Mouse (Mus musculus): ENCODE data around the gene Aff1.
A peak's percentile ranks its signal among the peaks of the same experiment; 100 is the strongest.

Gene Aff1

DNA sequence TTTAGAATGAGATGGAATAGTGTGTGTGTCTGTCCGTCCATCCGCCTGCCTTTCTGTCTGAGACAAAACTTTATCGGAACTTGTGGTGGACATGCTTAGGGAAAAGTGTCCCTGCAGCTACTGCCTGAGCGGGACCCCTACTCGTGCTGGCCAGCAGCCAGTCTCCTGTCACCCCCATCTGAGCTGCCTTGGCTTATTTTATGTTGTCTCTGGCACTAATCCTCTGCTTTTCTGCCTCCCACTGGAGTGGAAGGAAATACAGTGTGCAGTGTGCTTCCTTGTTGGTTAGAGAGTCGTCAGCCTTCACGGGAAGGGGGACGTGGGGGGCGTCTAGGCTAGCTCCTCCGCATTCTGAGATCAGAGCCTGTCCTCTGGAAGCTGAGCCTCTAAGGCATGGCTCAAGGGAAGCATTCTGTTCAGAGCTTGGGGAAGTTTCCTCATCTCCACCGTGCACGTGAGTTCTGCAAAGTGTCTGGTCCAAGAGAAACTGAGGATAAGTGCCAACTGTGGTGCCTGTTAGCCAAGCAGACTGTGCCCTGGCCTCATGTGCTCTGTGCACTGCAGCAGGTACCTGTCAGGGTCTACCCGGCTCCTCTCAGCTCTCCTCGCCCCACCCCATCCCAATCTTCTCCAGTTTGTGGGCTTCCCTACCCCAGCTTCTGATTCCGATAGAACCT is 143.4 kb downstream of the Aff1 start:
- DNase-seq (ENCODE audit: low spot score in 2 of 2): no peak

GRCm38 (mm10) chr5:103836148-103836784 is 144.1 kb downstream of the Aff1 start:
- DNase-seq (ENCODE audit: low spot score in 2 of 2): no peak

GRCm38 (mm10) chr5:103838550-103839264 is 146.5 kb downstream of the Aff1 start:
- DNase-seq (ENCODE audit: low spot score in 2 of 2): no peak

DNA sequence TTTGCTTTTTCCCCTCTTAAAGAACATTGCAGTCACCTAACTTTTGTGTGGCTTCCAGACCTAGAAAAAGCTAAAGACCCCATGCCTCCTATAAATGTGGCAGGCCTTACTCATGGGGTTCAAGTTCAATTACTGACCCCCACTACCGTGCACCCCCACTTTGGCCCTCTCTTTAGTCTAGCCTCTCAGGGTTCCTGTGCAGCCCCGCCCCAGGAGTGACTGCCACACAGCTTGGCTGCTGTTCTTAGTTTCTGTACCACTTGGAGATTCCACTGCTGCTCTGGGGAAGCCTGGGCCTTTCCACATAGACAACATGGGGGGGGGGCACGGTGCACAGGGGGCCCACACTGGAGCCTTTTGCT is 147.1 kb downstream of the Aff1 start:
- no peak for DNase-seq (ENCODE audit: low spot score in 2 of 2)

- DNase-seq (ENCODE audit: low spot score in 2 of 2): peak in 1 of 2 experiments; percentile 43
Observed at GRCm38 (mm10) chr5:103843938-103844337, 151.8 kb downstream of the Aff1 start.

DNA sequence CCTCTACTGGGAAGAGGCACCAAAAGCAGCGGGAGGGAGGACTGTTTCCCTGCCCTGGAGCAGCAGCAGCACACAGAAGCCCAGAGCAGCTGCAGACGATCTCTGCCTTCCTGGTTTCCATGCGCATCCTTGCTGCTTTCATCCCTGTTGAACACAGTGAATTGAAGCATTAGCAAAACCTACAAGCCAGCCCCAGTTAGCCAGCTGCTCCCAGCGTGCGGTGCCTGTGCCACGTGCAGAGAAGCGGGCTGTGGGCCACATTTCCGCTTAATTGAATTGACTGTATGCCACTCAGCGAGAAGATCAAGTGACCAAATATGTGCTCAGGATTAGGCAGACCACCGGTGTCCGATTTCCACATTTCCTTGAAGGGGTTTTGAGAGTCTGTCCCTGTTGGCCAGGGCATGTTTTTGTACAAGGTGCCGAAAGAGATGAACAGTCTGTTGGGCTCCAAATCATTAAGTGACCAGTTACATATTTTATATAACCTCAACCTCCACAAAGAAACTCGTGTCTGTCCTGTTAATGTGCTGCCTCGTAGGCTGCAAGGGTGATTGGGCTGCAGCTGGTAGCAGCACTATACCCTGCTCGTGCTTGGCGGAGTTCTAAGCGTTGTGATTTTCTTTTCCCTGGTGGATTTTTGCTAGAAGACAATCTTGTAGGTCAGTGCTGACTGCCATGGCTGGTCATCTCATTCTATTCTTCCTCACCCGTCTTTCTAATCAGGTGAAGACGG is 153.4 kb downstream of the Aff1 start:
- DNase-seq (ENCODE audit: low spot score in 2 of 2): no peak

DNA sequence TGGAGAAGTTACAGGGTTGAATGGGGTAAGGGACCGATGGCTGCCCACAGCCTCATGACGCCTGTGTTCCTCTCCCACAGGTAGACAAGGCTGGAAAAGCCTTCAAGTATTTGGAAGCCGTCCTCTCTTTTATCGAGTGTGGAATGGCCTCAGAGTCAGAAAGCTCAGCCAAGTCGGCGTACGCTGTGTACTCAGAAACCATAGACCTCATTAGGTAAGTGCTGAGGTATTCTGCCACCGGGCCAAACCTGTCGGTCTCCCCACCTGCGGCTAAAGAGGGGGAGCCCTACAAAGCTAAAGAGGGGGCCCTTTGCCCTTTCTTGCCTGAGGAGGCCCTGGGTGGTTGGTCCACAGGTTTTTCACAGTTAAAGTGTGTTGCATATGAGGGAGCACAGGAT is 154.0 kb downstream of the Aff1 start:
- DNase-seq (ENCODE audit: low spot score in 2 of 2): no peak

DNA sequence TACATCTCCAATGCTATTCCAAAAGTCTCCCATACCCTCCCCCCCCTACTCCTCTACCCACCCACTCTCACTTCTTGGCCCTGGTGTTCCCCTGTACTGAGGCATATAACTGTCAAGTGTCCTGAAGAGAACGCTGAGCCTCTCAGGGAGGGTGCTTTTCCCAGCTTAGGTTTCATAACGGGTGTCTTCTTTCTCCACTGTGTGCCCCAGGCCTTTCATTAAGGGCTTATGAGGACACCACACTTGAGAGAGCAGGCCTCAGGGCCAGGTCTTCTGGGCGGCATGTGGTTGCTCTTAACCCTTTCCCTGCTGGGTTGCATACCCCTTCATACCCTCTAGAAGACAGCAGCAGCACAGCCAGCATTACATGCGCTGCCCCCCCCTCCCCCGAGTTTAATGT is 154.4 kb downstream of the Aff1 start:
- no peak for DNase-seq (ENCODE audit: low spot score in 2 of 2)

GRCm38 (mm10) chr5:103848546-103848945 is 156.4 kb downstream of the Aff1 start:
- no peak for DNase-seq (ENCODE audit: low spot score in 2 of 2)

- DNase-seq (ENCODE audit: low spot score in 2 of 2): no peak
Observed at GRCm38 (mm10) chr5:103852756-103853549, 160.8 kb downstream of the Aff1 start.

- no peak for DNase-seq (ENCODE audit: low spot score in 2 of 2)
Observed at GRCm38 (mm10) chr5:103854041-103854806, 162.1 kb downstream of the Aff1 start.

- DNase-seq (ENCODE audit: low spot score in 2 of 2): no peak
Observed at GRCm38 (mm10) chr5:103854807-103855194, 162.6 kb downstream of the Aff1 start.

DNA sequence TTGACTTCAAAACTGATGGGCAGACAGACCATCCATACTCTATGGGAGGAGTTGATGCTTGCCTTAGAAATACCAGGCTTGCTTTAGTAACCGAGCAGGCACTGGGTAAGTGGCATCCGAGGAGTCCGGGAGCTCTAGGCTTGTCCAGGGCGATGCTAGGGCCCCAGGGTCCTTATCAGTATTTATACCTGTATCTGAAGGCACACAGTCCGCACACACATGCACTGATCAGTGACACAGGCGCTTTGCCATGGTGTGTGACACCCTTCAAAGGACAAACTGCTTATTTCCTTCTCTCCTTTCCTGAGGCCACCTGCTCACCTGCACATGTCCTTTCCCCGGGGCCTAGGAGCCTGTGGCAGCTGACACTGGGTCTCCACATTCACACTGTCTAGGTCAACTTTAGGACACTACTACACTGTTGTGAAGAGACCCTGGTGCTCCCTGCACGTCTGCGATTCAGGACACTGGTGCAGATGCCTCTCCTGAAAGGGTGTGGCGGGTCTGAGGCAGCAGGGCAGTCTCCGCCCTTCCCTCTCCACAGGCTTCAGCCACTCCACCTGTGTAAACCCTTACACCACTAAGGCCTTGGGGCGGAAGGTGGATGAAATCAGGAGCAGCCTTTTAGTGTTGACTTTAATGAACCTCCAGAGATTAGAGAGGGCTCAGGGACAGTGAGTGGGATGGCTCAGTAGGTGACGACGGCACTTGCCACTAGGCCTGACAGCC is 163.5 kb downstream of the Aff1 start:
- DNase-seq (ENCODE audit: low spot score in 2 of 2): no peak

DNA sequence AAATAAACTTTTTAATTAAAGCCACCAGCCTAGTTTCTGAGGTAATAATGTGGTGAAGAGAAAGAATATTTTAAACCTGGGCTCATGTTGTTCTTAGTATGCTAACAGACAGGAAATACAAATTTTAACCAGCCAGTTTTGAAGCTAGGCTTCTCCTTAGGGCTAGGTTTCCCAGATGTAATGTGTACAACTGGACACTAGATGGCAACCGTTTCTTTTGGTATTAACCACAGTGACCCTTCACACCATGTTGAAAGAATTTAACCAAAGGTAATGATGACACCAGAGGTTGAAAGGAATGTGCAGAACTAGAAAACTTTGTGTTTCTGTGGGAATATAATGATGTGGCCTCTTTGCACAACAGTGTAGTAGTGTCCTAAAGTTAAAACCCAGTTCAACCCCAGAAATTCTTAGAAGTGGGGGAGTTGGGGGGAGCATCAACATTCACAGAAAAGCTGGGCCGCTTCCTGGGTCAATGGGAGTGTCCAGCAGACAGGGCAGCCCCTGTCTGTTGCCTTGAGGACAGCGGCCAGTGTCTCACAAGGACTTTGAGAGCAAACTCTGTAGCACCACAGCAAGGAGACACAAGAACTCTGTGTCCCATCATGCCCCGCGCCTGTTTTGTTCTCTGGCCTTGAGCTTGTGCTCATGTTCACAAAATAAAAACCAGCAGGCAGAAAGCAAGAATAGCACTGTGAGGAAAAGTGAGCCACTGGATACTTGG is 164.3 kb downstream of the Aff1 start:
- no peak for DNase-seq (ENCODE audit: low spot score in 2 of 2)

GRCm38 (mm10) chr5:103857151-103857550 is 165.0 kb downstream of the Aff1 start:
- DNase-seq (ENCODE audit: low spot score in 2 of 2): no peak

DNA sequence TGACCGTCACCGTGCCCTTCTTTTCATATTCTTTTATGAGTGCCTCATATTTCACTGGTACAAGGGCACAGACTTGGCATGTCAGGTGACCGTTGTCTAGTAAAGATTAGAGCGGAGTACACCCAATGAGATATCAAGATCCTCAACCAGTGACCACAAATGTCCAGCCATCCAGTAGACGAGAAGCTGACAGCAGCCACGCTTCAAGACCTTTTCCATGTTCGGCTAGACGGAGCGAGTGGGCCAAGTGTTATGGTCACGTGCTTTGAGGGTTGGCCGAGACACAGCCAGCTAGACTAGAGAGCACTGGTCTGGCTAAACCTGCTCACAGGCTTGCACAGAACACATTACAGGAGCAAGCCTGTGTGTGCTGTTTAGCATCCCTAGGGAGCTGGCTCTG is 168.4 kb downstream of the Aff1 start:
- no peak for DNase-seq (ENCODE audit: low spot score in 2 of 2)

DNA sequence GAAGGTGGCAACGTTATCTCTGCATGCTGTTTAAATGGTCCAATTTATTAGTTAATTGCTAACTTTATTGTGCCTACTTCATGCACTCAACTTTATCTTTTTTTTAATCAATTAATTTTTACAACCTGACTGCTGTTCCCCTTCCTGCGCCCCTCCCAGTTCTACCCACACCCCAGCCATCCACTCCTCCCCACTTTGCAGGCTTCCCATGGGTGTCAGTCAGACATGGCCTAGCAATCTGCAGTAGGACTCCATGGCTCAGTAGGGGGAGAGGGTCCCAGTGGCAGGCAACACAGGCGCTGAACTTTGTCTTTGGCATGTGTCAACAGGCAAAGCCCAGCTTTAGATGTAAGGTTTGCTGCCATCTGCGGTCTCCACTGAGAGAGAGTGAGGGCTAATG is 171.6 kb downstream of the Aff1 start:
- no peak for DNase-seq (ENCODE audit: low spot score in 2 of 2)

GRCm38 (mm10) chr5:103889766-103890165 is 197.6 kb downstream of the Aff1 start:
- DNase-seq (ENCODE audit: low spot score in 2 of 2): no peak

GRCm38 (mm10) chr5:103898310-103898709 is 206.1 kb downstream of the Aff1 start:
- DNase-seq (ENCODE audit: low spot score in 2 of 2): no peak
